Mouse (Mus musculus): Measurements from ENCODE around the gene Zfp275.
"Not testable (repeated sequence)": the region's sequence is repeated elsewhere in the genome, so short reads cannot be mapped to it uniquely, and the experiment has no call there.

Zfp275 gene

GRCm38 (mm10) chrX:73342483-73342895, at the start of gene Zfp275:
Zfp275 (plus strand) TSS chrX:73342621.
- DNase-seq (ENCODE audit: low read depth) = no peak

- not testable (repeated sequence) for DNase-seq (ENCODE audit: low read depth)
Measured at GRCm38 (mm10) chrX:73292876-73293275, 49.5 kb upstream of the Zfp275 start, which contains the start of the genes Xlr5a and Xlr5c. Xlr5a (minus strand) TSS chrX:73292976. Xlr5c (minus strand) TSS chrX:73292976.

- DNase-seq (ENCODE audit: low read depth) = not testable (repeated sequence)
Measured at GRCm38 (mm10) chrX:73295745-73296144, 46.7 kb upstream of the Zfp275 start.

GRCm38 (mm10) chrX:73312522-73312921, 29.9 kb upstream of the Zfp275 start:
- peak; percentile 33 for DNase-seq (ENCODE audit: low read depth)

- no peak for DNase-seq (ENCODE audit: low read depth)
Measured at GRCm38 (mm10) chrX:73321029-73321428, 21.4 kb upstream of the Zfp275 start.

GRCm38 (mm10) chrX:73327215-73327614, 15.2 kb upstream of the Zfp275 start:
- DNase-seq (ENCODE audit: low read depth) = no peak

GRCm38 (mm10) chrX:73333548-73333947, 8.9 kb upstream of the Zfp275 start:
- DNase-seq (ENCODE audit: low read depth) = no peak

GRCm38 (mm10) chrX:73336740-73337139, 5.7 kb upstream of the Zfp275 start, which contains the start of gene Gm45015:
Gm45015 (minus strand) TSS chrX:73336840.
- DNase-seq (ENCODE audit: low read depth) = no peak

GRCm38 (mm10) chrX:73341473-73341872, 948 bp upstream of the Zfp275 start:
- no peak for DNase-seq (ENCODE audit: low read depth)

GRCm38 (mm10) chrX:73342068-73342467, 353 bp upstream of the Zfp275 start:
- no peak for DNase-seq (ENCODE audit: low read depth)

- no peak for DNase-seq (ENCODE audit: low read depth)
Measured at GRCm38 (mm10) chrX:73342941-73343735, 717 bp downstream of the Zfp275 start.

GRCm38 (mm10) chrX:73343802-73344201, 1.4 kb downstream of the Zfp275 start:
- DNase-seq (ENCODE audit: low read depth) = no peak

GRCm38 (mm10) chrX:73344346-73344745, 1.9 kb downstream of the Zfp275 start:
- no peak for DNase-seq (ENCODE audit: low read depth)

- DNase-seq (ENCODE audit: low read depth) = no peak
Measured at GRCm38 (mm10) chrX:73356163-73356562, 13.7 kb downstream of the Zfp275 start.

- DNase-seq (ENCODE audit: low read depth) = no peak
Measured at GRCm38 (mm10) chrX:73356719-73357118, 14.3 kb downstream of the Zfp275 start.

- DNase-seq (ENCODE audit: low read depth) = no peak
Measured at GRCm38 (mm10) chrX:73363291-73363690, 20.9 kb downstream of the Zfp275 start.

GRCm38 (mm10) chrX:73384419-73384818, 42.0 kb downstream of the Zfp275 start:
- DNase-seq (ENCODE audit: low read depth) = no peak

GRCm38 (mm10) chrX:73384924-73385323, 42.5 kb downstream of the Zfp275 start:
- no peak for DNase-seq (ENCODE audit: low read depth)

GRCm38 (mm10) chrX:73391481-73391880, 49.1 kb downstream of the Zfp275 start:
- no peak for DNase-seq (ENCODE audit: low read depth)

GRCm38 (mm10) chrX:73396446-73396845, 54.0 kb downstream of the Zfp275 start:
- no peak for DNase-seq (ENCODE audit: low read depth)

GRCm38 (mm10) chrX:73398636-73399035, 56.2 kb downstream of the Zfp275 start, which contains the start of gene Gm18336:
Gm18336 (minus strand) TSS chrX:73398736.
- DNase-seq (ENCODE audit: low read depth) = not testable (repeated sequence)

- DNase-seq (ENCODE audit: low read depth) = no peak
Measured at GRCm38 (mm10) chrX:73400951-73401350, 58.5 kb downstream of the Zfp275 start.

GRCm38 (mm10) chrX:73401616-73402015, 59.2 kb downstream of the Zfp275 start:
- DNase-seq (ENCODE audit: low read depth) = no peak

All from c-Kit-positive CD71-negative TER-119-negative erythroid progenitor cells, embryonic 14.5 days (primary cell).